Mouse (Mus musculus) bone marrow, adult 2 months (tissue): ENCODE results near the gene Aak1.

Source experiments
- CTCF ChIP-seq: fragments of 200-500 bp; IDR thresholded peaks from 2 replicates; pipeline ENCODE4 v1.5.1; 2011; ENCODE audit warnings: low read length, control low read depth; ENCODE audit not compliant: control insufficient read depth, insufficient read depth
- POLR2A ChIP-seq: fragments of 200-500 bp; IDR thresholded peaks from 2 replicates; pipeline ENCODE4 v1.6.1; 2011; ENCODE audit warnings: low read depth, mild to moderate bottlenecking, control low read depth, low read length, borderline replicate concordance; ENCODE audit not compliant: control insufficient read depth

- TF ChIP-seq CTCF (no peak), POLR2A (no peak)
Measured at GRCm38 (mm10) chr6:87028881-87029280, 179.6 kb downstream of the Aak1 start.
